Mouse (Mus musculus) ES-CJ7 (cell line): ENCODE measurements at regions not wholly inside any gene's neighbourhood (a gene's known extent, or its start where the extent isn't known, plus 50 kb on each side); places are given as distances from the start of the nearest gene placed in this dataset.

ENCODE experiments used
- DNase-seq: peaks from one replicate; pipeline ENCODE4 v3.0.0; 2011; ENCODE audit warnings: low read depth, low spot score

- DNase-seq: peak; percentile 65
These were observed 55.1 kb upstream of the Gpc6 start for GRCm38 (mm10) chr14:116869996-116870395.
